Mouse (Mus musculus) G1E (cell line): ENCODE results near the gene Abr.

Source experiments
- CTCF ChIP-seq: IDR thresholded peaks from 2 replicates; pipeline ENCODE4 v1.5.1; 2012; ENCODE audit warnings: low read depth, low read length, inconsistent platforms, mixed read lengths
- GATA1 ChIP-seq: IDR thresholded peaks from 2 replicates; pipeline ENCODE4 v1.6.1; 2012; ENCODE audit warnings: borderline replicate concordance, low read length, inconsistent platforms, mixed read lengths
- GATA2 ChIP-seq: IDR thresholded peaks from 2 replicates; pipeline ENCODE4 v1.6.1; 2012; ENCODE audit warnings: low read depth, low read length, inconsistent platforms, borderline replicate concordance
- POLR2AphosphoS5 ChIP-seq: IDR thresholded peaks from 2 replicates; pipeline ENCODE4 v1.6.1; 2012; ENCODE audit warnings: low read depth, low read length, inconsistent platforms; ENCODE audit not compliant: insufficient replicate concordance
- TAL1 ChIP-seq: conservative IDR thresholded peaks from 2 replicates; pipeline ENCODE4 v1.6.1; 2012; ENCODE audit warnings: low read depth, low read length, inconsistent platforms, mixed read lengths

DNA sequence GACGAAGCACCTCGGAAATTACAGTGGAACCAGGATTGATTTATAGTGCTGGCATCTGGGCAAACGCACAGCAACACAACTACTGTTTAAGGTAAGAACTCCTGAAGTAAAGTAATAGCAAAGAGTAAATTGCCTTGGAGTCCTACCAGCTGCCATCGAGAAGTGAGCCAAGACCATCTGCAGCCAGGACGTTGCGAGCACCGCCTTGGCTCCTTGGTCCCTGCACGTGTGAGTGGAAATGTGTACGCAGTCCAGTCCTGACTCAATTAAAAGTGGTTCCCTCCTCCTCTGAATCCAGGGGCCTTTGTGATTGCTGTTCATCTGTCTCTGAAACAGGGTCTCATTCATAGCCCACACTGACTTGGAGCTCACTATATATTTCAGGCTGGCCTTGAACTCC lies 130.3 kb downstream of the Abr start:
- TF ChIP-seq CTCF (no peak), TAL1 (no peak), POLR2AphosphoS5 (no peak), GATA1 (no peak), GATA2 (no peak)
